Mouse (Mus musculus) small intestine, adult 2 months (tissue): ENCODE data around the gene Shc3.

ENCODE experiments used
- CTCF ChIP-seq: fragments of 200-500 bp; IDR thresholded peaks from 2 replicates; pipeline ENCODE4 v1.5.1; 2012; ENCODE audit warnings: low read depth, mild to moderate bottlenecking, control low read depth, inconsistent platforms, low read length, moderate library complexity, mixed read lengths; ENCODE audit not compliant: insufficient replicate concordance, insufficient read length; ENCODE audit errors: extremely low read depth
- POLR2A ChIP-seq: fragments of 200-500 bp; IDR thresholded peaks from 2 replicates; pipeline ENCODE4 v1.6.1; 2012; ENCODE audit warnings: low read depth, mild to moderate bottlenecking, control low read depth, inconsistent platforms, low read length, moderate library complexity

DNA sequence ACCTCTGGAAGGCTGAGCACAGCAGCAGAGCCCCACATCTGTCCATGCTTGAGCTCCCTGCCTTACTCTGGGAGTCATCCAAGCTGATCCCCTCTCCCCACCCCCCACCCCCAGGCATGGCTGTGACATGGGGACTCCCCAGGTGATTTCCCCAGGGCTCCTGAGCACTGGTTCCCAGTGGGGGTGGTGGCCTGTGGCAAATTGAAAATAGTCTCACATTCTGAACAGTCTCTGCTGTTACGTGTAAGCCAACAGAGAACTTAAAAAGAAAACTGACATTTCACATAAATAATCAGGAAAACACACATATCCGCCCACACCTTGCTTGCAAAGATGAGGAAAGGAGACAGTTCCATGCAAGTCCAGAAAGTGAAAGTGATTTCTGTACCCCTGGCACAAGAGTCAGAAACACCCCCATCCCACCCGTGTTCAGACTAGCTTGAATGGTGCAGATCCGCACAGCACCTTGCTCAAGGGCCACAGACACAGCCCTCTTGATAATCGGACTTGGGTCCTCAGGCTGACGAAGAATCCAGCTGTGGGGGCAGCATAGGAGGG, 177.8 kb downstream of the Shc3 start:
- no peak for TF ChIP-seq POLR2A
- no peak for TF ChIP-seq CTCF
